Mouse (Mus musculus) limb, embryonic 14.5 days (tissue): ENCODE measurements around the gene G430095P16Rik. TPM values are rescaled to one million over a fixed set of nuclear protein-coding genes. Genes with fewer than 3 reads are reported as not detected.

Source experiments
- ATAC-seq: fragments of 200-750 bp; cut with Nextera tagmentation; 2 replicates; pipeline ENCODE4 v1.8.0; 2017; ENCODE audit warnings: low read depth, moderate number of reproducible peaks, moderate TSS enrichment; ENCODE audit not compliant: low FRiP score
- DNase-seq: peaks from one replicate; pipeline ENCODE4 v3.0.0-alpha.2; 2015; ENCODE audit warnings: low spot score
- H3K27ac ChIP-seq: fragments of 300-500 bp; sonication (generic); replicated peaks from 2 replicates; pipeline ENCODE4 v1.5.1; 2014; ENCODE audit warnings: low read depth, mild to moderate bottlenecking, low read length, moderate library complexity, mixed read lengths
- H3K27me3 ChIP-seq: fragments of 300-500 bp; sonication (generic); 2 replicates; pipeline ENCODE4 v1.6.1; 2014; ENCODE audit warnings: low read length, mixed read lengths; ENCODE audit not compliant: control insufficient read depth, insufficient read depth
- H3K36me3 ChIP-seq: fragments of 300-500 bp; sonication (generic); 2 replicates; pipeline ENCODE4 v1.6.1; 2014; ENCODE audit warnings: mild to moderate bottlenecking, low read length, moderate library complexity, mixed read lengths; ENCODE audit not compliant: control insufficient read depth, insufficient read depth
- H3K4me1 ChIP-seq: fragments of 300-500 bp; sonication (generic); 2 replicates; pipeline ENCODE4 v1.6.1; 2014; ENCODE audit warnings: antibody characterized with exemption, low read length, mixed read lengths; ENCODE audit not compliant: control insufficient read depth, insufficient read depth
- H3K4me2 ChIP-seq: fragments of 300-500 bp; sonication (generic); replicated peaks from 2 replicates; pipeline ENCODE4 v1.6.1; 2014; ENCODE audit warnings: low read depth, mild to moderate bottlenecking, low read length, moderate library complexity; ENCODE audit not compliant: severe bottlenecking
- H3K4me3 ChIP-seq: fragments of 300-500 bp; sonication (generic); replicated peaks from 2 replicates; pipeline ENCODE4 v1.5.1; 2014; ENCODE audit warnings: low read length
- H3K9ac ChIP-seq: fragments of 300-500 bp; sonication (generic); 2 replicates; pipeline ENCODE4 v1.6.1; 2014; ENCODE audit warnings: mild to moderate bottlenecking, low read depth, low read length, moderate library complexity; ENCODE audit not compliant: severe bottlenecking
- H3K9me3 ChIP-seq: fragments of 300-500 bp; sonication (generic); 2 replicates; pipeline ENCODE4 v1.6.1; 2016; ENCODE audit warnings: low read length; ENCODE audit not compliant: control insufficient read depth
- POLR2A ChIP-seq: fragments of 200-500 bp; IDR thresholded peaks from 2 replicates; pipeline ENCODE4 v1.8.0; 2012; ENCODE audit warnings: inconsistent platforms, mild to moderate bottlenecking, moderate library complexity, borderline replicate concordance; ENCODE audit not compliant: insufficient read depth, insufficient read length; ENCODE audit errors: extremely low read depth
- WGBS: fragments of 180-500 bp; shearing (Covaris S2); extraction: QIAGEN DNeasy Blood & Tissue Kit; methylation state at CpG from one replicate; pipeline ENCODE4 v1.1.7; 2014; 5-methylcytosine and 5-hydroxymethylcytosine counted together
- polyA plus RNA-seq, 2 experiments: library from polyadenylated mRNA; depleted of rRNA in 1 of 2; stranded (reverse) in 1 of 2; unstranded in 1 of 2; fragments of >200 nt; fragmentation: Nextera tagmentation in 1 of 2; extraction: Ambion mirVana in 1 of 2; gene quantifications; 2 replicates each; pipeline versions ENCODE4 v1.2.1 to v1.2.3; 2012 to 2014

Gene G430095P16Rik
- polyA plus RNA-seq, 2 experiments: 4.3 to 5.7 TPM

DNA sequence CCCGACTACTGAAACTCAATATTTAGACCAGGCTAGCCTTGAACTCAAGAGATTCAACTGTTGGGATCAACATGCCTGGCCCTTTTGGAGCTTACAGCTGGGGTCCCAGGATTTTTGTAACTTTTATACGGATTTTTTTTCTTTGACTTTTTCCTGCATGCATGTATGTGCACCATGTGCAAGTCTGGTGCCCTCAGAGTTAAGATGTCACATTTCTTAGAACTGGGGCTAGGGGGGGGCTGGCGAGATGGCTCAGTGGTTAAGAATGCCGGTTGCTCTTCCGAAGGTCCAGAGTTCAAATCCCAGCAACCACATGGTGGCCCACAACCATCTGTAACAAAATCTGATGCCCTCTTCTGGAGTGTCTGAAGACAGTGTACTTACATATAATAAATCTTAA is 22.3 kb upstream of the G430095P16Rik start:
- no peak for TF ChIP-seq POLR2A
- no peak overlapping the region for H3K9ac ChIP-seq
- peaks cover 31% of the 10 kb centered on the region for H3K4me1 ChIP-seq
- 76% methylated on average over 5 of the region's 5 CpGs for WGBS
- H3K4me2 ChIP-seq: no peak overlapping the region
- 0 out of 2 replicates have a peak overlapping the region, but pooled peaks have one; percentile 48 for H3K27ac ChIP-seq
- no peak for ATAC-seq
- DNase-seq: no peak
- H3K9me3 ChIP-seq: no peaks in the 10 kb centered on the region
- peaks cover 50% of the 10 kb centered on the region for H3K36me3 ChIP-seq
- no peak overlapping the region for H3K4me3 ChIP-seq
- H3K27me3 ChIP-seq: peaks cover 30% of the 10 kb centered on the region

- Histone ChIP-seq H3K4me3 (0 out of 2 replicates have a peak within 1 kb of the TSS, but pooled peaks have one; percentile 3), H3K9ac (peak within 1 kb of the TSS; percentile 28; the same call in 1 of the 2 replicates), H3K27me3 (peaks cover 35% of the 10 kb centered on the region), H3K27ac (peak within 1 kb of the TSS; percentile 48; the same call in 1 of the 2 replicates), H3K4me2 (peak within 1 kb of the TSS; percentile 2; the same call in 1 of the 2 replicates), H3K36me3 (peaks cover 51% of the 10 kb centered on the region), H3K4me1 (peaks cover 35% of the 10 kb centered on the region), H3K9me3 (no peaks in the 10 kb centered on the region)
- ATAC-seq (0 out of 2 replicates have a peak, but pooled peaks have one; percentile 4), DNase-seq (no peak)
- TF ChIP-seq POLR2A: no peak
- 11% methylated on average over 33 of the region's 34 CpGs for WGBS
These were observed 21.6 kb upstream of the G430095P16Rik start, which contains the start of gene Lyl1 for GRCm38 (mm10) chr8:84700941-84701911. TSS of gene Lyl1 (plus strand) at chr8:84701457.

- Histone ChIP-seq H3K36me3 (peaks cover 47% of the 10 kb centered on the region), H3K4me2 (peak overlapping the region; percentile 2; the same call in 1 of the 2 replicates), H3K9me3 (no peaks in the 10 kb centered on the region), H3K9ac (no peak overlapping the region), H3K4me1 (peaks cover 49% of the 10 kb centered on the region), H3K27ac (no peak overlapping the region), H3K4me3 (peak overlapping the region; percentile 3; the same call in 1 of the 2 replicates), H3K27me3 (peaks cover 49% of the 10 kb centered on the region)
- WGBS: 73% methylated on average over 9 of the region's 9 CpGs
- ATAC-seq (no peak), DNase-seq (no peak)
- TF ChIP-seq POLR2A: no peak
These were observed 20.2 kb upstream of the G430095P16Rik start for GRCm38 (mm10) chr8:84702561-84702960.

GRCm38 (mm10) chr8:84702963-84703465 is 19.8 kb upstream of the G430095P16Rik start:
- Histone ChIP-seq H3K36me3 (peaks cover 47% of the 10 kb centered on the region), H3K9me3 (no peaks in the 10 kb centered on the region), H3K4me2 (0 out of 2 replicates have a peak overlapping the region, but pooled peaks have one; percentile 2), H3K4me1 (peaks cover 53% of the 10 kb centered on the region), H3K4me3 (no peak overlapping the region; the same call in 1 of the 2 replicates), H3K9ac (no peak overlapping the region), H3K27ac (no peak overlapping the region), H3K27me3 (peaks cover 53% of the 10 kb centered on the region)
- 79% methylated on average over 6 of the region's 6 CpGs for WGBS
- DNase-seq: no peak
- TF ChIP-seq POLR2A: no peak
- ATAC-seq: no peak
